8 mouse cellular contexts compared by ENCODE assay signal in the genomic region with DNA sequence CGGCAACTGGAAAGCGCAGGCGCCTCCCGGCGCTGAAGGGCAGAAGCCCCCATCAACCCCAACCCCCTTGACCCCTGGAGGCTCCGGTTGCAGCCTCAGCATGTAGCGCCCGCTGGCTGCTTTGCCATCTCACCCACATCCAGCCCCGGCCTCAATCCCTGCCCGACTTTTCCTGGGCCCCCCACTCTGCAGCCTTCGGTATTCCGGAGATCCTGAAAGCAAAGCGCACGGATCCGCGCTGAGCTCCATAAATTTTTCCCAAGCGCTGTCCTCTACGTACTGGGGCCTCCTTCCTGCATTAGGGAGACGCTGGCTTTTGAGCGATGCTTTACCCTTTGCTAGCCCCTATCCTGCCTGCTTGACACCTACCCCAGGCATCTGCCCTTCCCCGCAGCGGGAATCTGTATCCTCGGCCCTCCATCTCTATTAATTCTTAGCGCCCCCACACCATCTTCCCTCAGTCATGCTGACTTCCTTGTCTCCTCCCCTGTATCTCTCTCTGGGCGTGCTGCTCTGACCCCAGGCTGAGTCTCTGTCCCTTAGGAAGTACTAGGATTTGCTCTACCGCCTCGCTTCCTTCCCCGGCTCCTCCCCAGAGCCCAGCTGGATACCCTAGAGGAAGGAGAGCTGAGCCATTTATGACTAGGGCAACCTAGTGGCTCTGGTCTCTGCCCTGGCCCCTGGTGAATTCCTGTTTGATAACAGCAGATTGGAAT. TPM values are rescaled to one million over a fixed set of nuclear protein-coding genes. Genes with fewer than 3 reads are reported as not detected.
DNase-seq lines count a peak whose midpoint lies in the region; ATAC-seq and TF ChIP-seq lines count a peak whose summit lies in the region.

No protein-coding gene starts in this region.

- H3K4me2 ChIP-seq in midbrain, embryonic 12.5 days (replicated peaks) = peak overlapping the region; percentile 100

- peak overlapping the region; percentile 68 for H3K4me3 ChIP-seq in embryonic fibroblast, embryonic 13.5 days (ENCODE audit: insufficient read depth, low read length)
- H3K4me3 ChIP-seq in kidney, adult 2 months (ENCODE audit: insufficient read depth, low read depth, low read length) = peak overlapping the region; percentile 47
- peak overlapping the region; percentile 61 for H3K4me3 ChIP-seq in midbrain, embryonic 12.5 days

- H3K36me3 ChIP-seq in kidney, adult 2 months (ENCODE audit: control insufficient read depth, insufficient read depth, low read length) = no peaks in the 10 kb centered on the region
- no peaks in the 10 kb centered on the region for H3K36me3 ChIP-seq in midbrain, embryonic 12.5 days

- H3K9ac ChIP-seq in midbrain, embryonic 12.5 days (replicated peaks) = peak overlapping the region; percentile 76

- DNase-seq in cerebellum, postnatal 4 days (ENCODE audit: low spot score in 2 of 2) = no peak
- DNase-seq in NIH3T3 (ENCODE audit: low read depth) = peak; percentile 39
- peak; percentile 60 for DNase-seq in kidney, adult 2 months
- DNase-seq in gastrocnemius, postnatal 25 days = no peak
- no peak for DNase-seq in urinary bladder, adult 2 months (ENCODE audit: low spot score)

- peak overlapping the region; percentile 56 for H3K27ac ChIP-seq in embryonic fibroblast, embryonic 13.5 days (ENCODE audit: insufficient read depth, low read length)
- H3K27ac ChIP-seq in kidney, adult 2 months (ENCODE audit: insufficient read depth, low read depth, low read length) = 0 out of 2 replicates have a peak overlapping the region, but pooled peaks have one; percentile 8
- peak overlapping the region; percentile 74 for H3K27ac ChIP-seq in midbrain, embryonic 12.5 days (replicated peaks)

- no peaks in the 10 kb centered on the region for H3K9me3 ChIP-seq in midbrain, embryonic 12.5 days

- WGBS in kidney, adult 2 months = 5% methylated on average over 28 of the region's 28 CpGs
- under 1% methylated on average over 28 of the region's 28 CpGs for WGBS in midbrain, embryonic 12.5 days

- peak; percentile 49 for TF ChIP-seq POLR2A in embryonic fibroblast, embryonic 13.5 days (IDR thresholded peaks at IDR 0.05; ENCODE audit: low read depth, low read length)
- TF ChIP-seq POLR2A in kidney, adult 2 months (IDR thresholded peaks at IDR 0.05; ENCODE audit: low read depth, low read length) = no peak

- ATAC-seq in cerebellum, adult (ENCODE audit: insufficient number of reproducible peaks, low FRiP score, low TSS enrichment) = peak; percentile 19; the same call in 1 of the 2 replicates
- ATAC-seq in midbrain, embryonic 12.5 days (ENCODE audit: low FRiP score, low read depth) = peak; percentile 14; the same call in 1 of the 2 replicates

- H3K27me3 ChIP-seq in kidney, adult 2 months (replicated peaks; ENCODE audit: control insufficient read depth, insufficient read depth, low read length) = no peaks in the 10 kb centered on the region
- peaks cover 78% of the 10 kb centered on the region for H3K27me3 ChIP-seq in midbrain, embryonic 12.5 days

- peaks cover 6% of the 10 kb centered on the region; the same call in 1 of the 2 replicates for H3K4me1 ChIP-seq in embryonic fibroblast, embryonic 13.5 days (ENCODE audit: control insufficient read depth, insufficient read depth, low read length)
- H3K4me1 ChIP-seq in kidney, adult 2 months (ENCODE audit: control insufficient read depth, insufficient read depth, low read length) = no peaks in the 10 kb centered on the region; the same call in 1 of the 2 replicates
- H3K4me1 ChIP-seq in midbrain, embryonic 12.5 days = peaks cover 45% of the 10 kb centered on the region

- TF ChIP-seq CTCF in embryonic fibroblast, embryonic 13.5 days (IDR thresholded peaks at IDR 0.05; ENCODE audit: borderline replicate concordance, insufficient read depth, low read length) = no peak
- TF ChIP-seq CTCF in kidney, adult 2 months (conservative IDR thresholded peaks at IDR 0.05; ENCODE audit: insufficient read depth, insufficient read length, low read depth, low read length) = no peak

RNA-seq across cellular contexts. Expression of gene Speg, which starts 7.4 kb away (rescaled TPM):
- polyA plus RNA-seq in embryonic fibroblast, embryonic 13.5 days (2011; ENCODE audit: insufficient read length, low read depth, missing spikeins) = 54.2 and 56.4 TPM in 2 replicates
- polyA plus RNA-seq in kidney, adult 2 months (2012; rRNA removed) = 34.6 and 43.9 TPM in 2 replicates
- polyA plus RNA-seq in midbrain, embryonic 12.5 days (2016; fragmentation: Nextera tagmentation; extraction: Ambion mirVana) = 12.9 and 14.5 TPM in 2 replicates
- 100 to 1,000 TPM; 200 to 244 TPM for total RNA-seq in gastrocnemius, postnatal 25 days (2021)
- 91.1 and 102 TPM in 2 replicates for polyA plus RNA-seq in urinary bladder, adult 2 months (2012; rRNA removed)

RNA-seq across cellular contexts. Expression of gene Des, which starts 22.4 kb away (rescaled TPM):
- 11.3 and 12.3 TPM in 2 replicates for polyA plus RNA-seq in embryonic fibroblast, embryonic 13.5 days (2011; ENCODE audit: insufficient read length, low read depth, missing spikeins)
- 17.0 and 32.1 TPM in 2 replicates for polyA plus RNA-seq in kidney, adult 2 months (2012; rRNA removed)
- 0.93 and 1.2 TPM in 2 replicates for polyA plus RNA-seq in midbrain, embryonic 12.5 days (2016; fragmentation: Nextera tagmentation; extraction: Ambion mirVana)
- 1,000 to 10,000 TPM; 1,914 to 2,104 TPM for total RNA-seq in gastrocnemius, postnatal 25 days (2021)
- 1,825 and 2,682 TPM in 2 replicates for polyA plus RNA-seq in urinary bladder, adult 2 months (2012; rRNA removed)

RNA-seq across cellular contexts. Expression of gene Gmppa, which starts 53.2 kb away (rescaled TPM):
- polyA plus RNA-seq in embryonic fibroblast, embryonic 13.5 days (2011; ENCODE audit: insufficient read length, low read depth, missing spikeins) = 70.6 and 77.6 TPM in 2 replicates
- 82.4 and 95.0 TPM in 2 replicates for polyA plus RNA-seq in kidney, adult 2 months (2012; rRNA removed)
- polyA plus RNA-seq in midbrain, embryonic 12.5 days (2016; fragmentation: Nextera tagmentation; extraction: Ambion mirVana) = 59.7 and 69.4 TPM in 2 replicates
- total RNA-seq in gastrocnemius, postnatal 25 days (2021) = 10 to 100 TPM; 32.0 to 37.2 TPM
- polyA plus RNA-seq in urinary bladder, adult 2 months (2012; rRNA removed) = 140 and 188 TPM in 2 replicates

Comparison
In these comparisons a context has a peak if more than half of its experiments do, and no peak if none do; other contexts are left out.
1. DNase-seq: peak in NIH3T3 (single experiment) and kidney, adult 2 months (single experiment); none in cerebellum, postnatal 4 days (0 of 2), gastrocnemius, postnatal 25 days (single experiment) and urinary bladder, adult 2 months (single experiment).
2. H3K27ac ChIP-seq: peak in every context shown above with its lines; median percentile 74 in midbrain, embryonic 12.5 days; 56 in embryonic fibroblast, embryonic 13.5 days; 8 in kidney, adult 2 months.
3. RNA of gene Des, which starts 22.4 kb away (polyA plus RNA-seq): 1,825 to 2,682 TPM in urinary bladder, adult 2 months; 17.0 to 32.1 TPM in kidney, adult 2 months, 11.3 to 12.3 TPM in embryonic fibroblast, embryonic 13.5 days and 0.93 to 1.2 TPM in midbrain, embryonic 12.5 days; every median in the first group is over 10 times any median in the second.
4. Peak in every context shown above with its lines, with median percentiles within 50 percentile points of each other: H3K4me3 ChIP-seq.